8 mouse cellular contexts compared by ENCODE assay signal in the genomic region with DNA sequence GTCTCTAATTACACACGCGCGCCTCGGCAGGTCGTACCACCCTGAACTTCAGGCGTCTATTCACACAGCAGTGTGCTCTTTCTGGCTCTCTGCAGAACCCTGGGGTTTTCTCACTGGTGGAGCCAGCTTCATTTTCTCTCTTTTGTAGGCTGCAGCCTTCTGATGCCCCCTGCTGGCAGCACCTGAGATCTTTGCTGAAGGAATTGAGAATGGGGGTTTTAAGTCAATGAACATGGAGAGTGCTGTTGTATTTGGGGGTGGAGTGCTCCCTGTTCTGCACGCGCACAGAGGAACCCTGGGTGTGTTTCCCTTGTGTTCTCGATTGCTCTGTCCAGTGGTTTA. TPM values are rescaled to one million over a fixed set of nuclear protein-coding genes. Genes with fewer than 3 reads are reported as not detected.
A peak's percentile ranks its signal among the peaks of the same experiment; 100 is the strongest.
DNase-seq lines count a peak whose midpoint lies in the region; ATAC-seq and TF ChIP-seq lines count a peak whose summit lies in the region.

No protein-coding gene starts in this region.

- H3K27ac ChIP-seq in forebrain, embryonic 13.5 days = no peak overlapping the region
- H3K27ac ChIP-seq in liver, postnatal 0 days (ENCODE audit: low read depth) = no peak overlapping the region
- H3K27ac ChIP-seq in thymus, adult 2 months (ENCODE audit: control insufficient read depth, insufficient read depth, low read length) = no peak overlapping the region

- H3K9ac ChIP-seq in forebrain, embryonic 13.5 days = no peak overlapping the region
- H3K9ac ChIP-seq in liver, postnatal 0 days (replicated peaks) = no peak overlapping the region

- H3K4me3 ChIP-seq in forebrain, embryonic 13.5 days = peak overlapping the region; percentile 13; the same call in 1 of the 2 replicates
- no peak overlapping the region for H3K4me3 ChIP-seq in liver, postnatal 0 days (ENCODE audit: low read depth, low read length)
- no peak overlapping the region for H3K4me3 ChIP-seq in thymus, adult 2 months (ENCODE audit: control insufficient read depth, insufficient read depth, low read length)

- H3K4me1 ChIP-seq in forebrain, embryonic 13.5 days = 0 out of 2 replicates have a peak, but pooled peaks cover 5% of the 10 kb centered on the region
- H3K4me1 ChIP-seq in liver, postnatal 0 days (ENCODE audit: insufficient read depth) = no peaks in the 10 kb centered on the region
- no peaks in the 10 kb centered on the region for H3K4me1 ChIP-seq in thymus, adult 2 months (replicated peaks; ENCODE audit: control insufficient read depth, insufficient read depth, low read length)

- DNase-seq in CD8-positive naive resting alpha-beta T cell, adult 2 months (ENCODE audit: low read depth in 2 of 2, low spot score in 2 of 2) = peak; percentile 41 to 58
- peak; percentile 3 for DNase-seq in c-Kit-negative CD71-positive TER-119-positive erythroid progenitor cells, embryonic 14.5 days (ENCODE audit: low read depth, low spot score)
- DNase-seq in heart, postnatal 10 days = peak; percentile 77 to 82
- peak; percentile 84 for DNase-seq in layer of hippocampus, adult 11-12 months (ENCODE audit: low spot score)
- DNase-seq in liver, postnatal 0 days = peak; percentile 78
- peak; percentile 37 for DNase-seq in ovary, adult 18-20 months (ENCODE audit: low spot score)
- DNase-seq in thymus, adult 2 months = peak; percentile 69

- H3K9me3 ChIP-seq in forebrain, embryonic 13.5 days (replicated peaks) = no peaks in the 10 kb centered on the region
- H3K9me3 ChIP-seq in liver, postnatal 0 days (ENCODE audit: low read length) = no peaks in the 10 kb centered on the region

- 4% methylated on average over 9 of the region's 9 CpGs for WGBS in forebrain, embryonic 13.5 days
- WGBS in liver, postnatal 0 days (ENCODE audit: insufficient replicate concordance) = 4% methylated on average over 9 of the region's 9 CpGs
- WGBS in thymus, adult 2 months = 10% methylated on average over 9 of the region's 9 CpGs

- TF ChIP-seq CTCF in liver, postnatal 0 days (IDR thresholded peaks at IDR 0.05; ENCODE audit: low read depth) = peak; percentile 80
- peak; percentile 26; the same call in 1 of the 2 replicates for TF ChIP-seq CTCF in thymus, adult 2 months (IDR thresholded peaks at IDR 0.05; ENCODE audit: borderline replicate concordance, control insufficient read depth, extremely low read depth, insufficient read depth, low read length, poor library complexity)

- no peak for TF ChIP-seq EP300 in liver, postnatal 0 days (IDR thresholded peaks at IDR 0.05; ENCODE audit: low read depth)

- H3K27me3 ChIP-seq in forebrain, embryonic 13.5 days = no peaks in the 10 kb centered on the region
- 0 out of 2 replicates have a peak, but pooled peaks cover 3% of the 10 kb centered on the region for H3K27me3 ChIP-seq in liver, postnatal 0 days (ENCODE audit: insufficient read depth, low read length)
- no peaks in the 10 kb centered on the region for H3K27me3 ChIP-seq in thymus, adult 2 months (ENCODE audit: control insufficient read depth, insufficient read depth, low read length)

- no peaks in the 10 kb centered on the region for H3K36me3 ChIP-seq in forebrain, embryonic 13.5 days (ENCODE audit: poor library complexity, severe bottlenecking)
- H3K36me3 ChIP-seq in liver, postnatal 0 days (replicated peaks; ENCODE audit: insufficient read depth, low read length) = no peaks in the 10 kb centered on the region
- H3K36me3 ChIP-seq in thymus, adult 2 months (ENCODE audit: control insufficient read depth, insufficient read depth, low read length) = no peaks in the 10 kb centered on the region

- intact Hi-C loops in heart, postnatal 10 days (cut with DNase I) = loop anchor here (1.0 kb wide), 1 partner anchor 301 kb away; no protein-coding TSS in a partner anchor

- peak; percentile 82 for ATAC-seq in forebrain, embryonic 13.5 days
- no peak for ATAC-seq in liver, postnatal 0 days

- TF ChIP-seq POLR2A in thymus, adult 2 months (IDR thresholded peaks at IDR 0.05; ENCODE audit: control insufficient read depth, extremely low read depth, insufficient read depth, low read length, poor library complexity) = no peak

- peak overlapping the region; percentile 48 for H3K4me2 ChIP-seq in forebrain, embryonic 13.5 days
- peak overlapping the region; percentile 54 for H3K4me2 ChIP-seq in liver, postnatal 0 days (ENCODE audit: low read depth, low read length)

RNA-seq across cellular contexts. Expression of a gene that starts 21.2 kb away (rescaled TPM):
- polyA plus RNA-seq in forebrain, embryonic 13.5 days (2015; fragmentation: Nextera tagmentation; extraction: Ambion mirVana) = 0.08 TPM in 1 of 2 replicates, not detected in the other
- not detected for total RNA-seq in heart, postnatal 10 days (2021)
- polyA plus RNA-seq in liver, postnatal 0 days (2015; fragmentation: Nextera tagmentation; extraction: Ambion mirVana) = not detected in 2 replicates
- 0.07 and 0.09 TPM in 2 replicates for polyA plus RNA-seq in thymus, adult 2 months (2012; rRNA removed)

Comparison
In these comparisons a context has a peak if more than half of its experiments do, and no peak if none do; other contexts are left out.
1. DNase-seq: peak in every context shown above with its lines; median percentile 84 in layer of hippocampus, adult 11-12 months; 80 in heart, postnatal 10 days; 78 in liver, postnatal 0 days; 69 in thymus, adult 2 months; 50 in CD8-positive naive resting alpha-beta T cell, adult 2 months; 37 in ovary, adult 18-20 months; 3 in c-Kit-negative CD71-positive TER-119-positive erythroid progenitor cells, embryonic 14.5 days.